Mouse (Mus musculus) testis, adult 2 months (tissue): ENCODE measurements around the gene Nln. TPM values are rescaled to one million over a fixed set of nuclear protein-coding genes. Genes with fewer than 3 reads are reported as not detected.

Source experiments
- H3K27ac ChIP-seq: fragments of 200-500 bp; 2 replicates; pipeline ENCODE4 v1.5.1; 2012; ENCODE audit warnings: low read depth, low read length; ENCODE audit not compliant: control insufficient read depth, insufficient read depth
- H3K27me3 ChIP-seq: fragments of 200-500 bp; 2 replicates; pipeline ENCODE4 v1.6.1; 2012; ENCODE audit warnings: mild to moderate bottlenecking, low read length, moderate library complexity; ENCODE audit not compliant: control insufficient read depth, insufficient read depth
- H3K36me3 ChIP-seq: fragments of 200-500 bp; 2 replicates; pipeline ENCODE4 v1.6.1; 2012; ENCODE audit warnings: mild to moderate bottlenecking, low read length; ENCODE audit not compliant: control insufficient read depth, insufficient read depth
- H3K4me1 ChIP-seq: fragments of 200-500 bp; 2 replicates; pipeline ENCODE4 v1.6.1; 2012; ENCODE audit warnings: low read length; ENCODE audit not compliant: control insufficient read depth, insufficient read depth
- H3K4me3 ChIP-seq: fragments of 200-500 bp; 2 replicates; pipeline ENCODE4 v1.5.1; 2012; ENCODE audit warnings: low read depth, mild to moderate bottlenecking, low read length, moderate library complexity, mixed read lengths; ENCODE audit not compliant: control insufficient read depth
- CTCF ChIP-seq: fragments of 200-500 bp; IDR thresholded peaks from 2 replicates; pipeline ENCODE4 v1.5.1; 2012; ENCODE audit warnings: low read depth, mild to moderate bottlenecking, inconsistent platforms, low read length, moderate library complexity; ENCODE audit not compliant: control insufficient read depth, insufficient read depth, insufficient replicate concordance
- POLR2A ChIP-seq: fragments of 200-500 bp; IDR thresholded peaks from 2 replicates; pipeline ENCODE4 v1.6.1; 2012; ENCODE audit warnings: low read depth, mild to moderate bottlenecking, inconsistent platforms, low read length, moderate library complexity; ENCODE audit not compliant: control insufficient read depth
- polyA plus RNA-seq: library from polyadenylated mRNA; depleted of rRNA; stranded (reverse); fragments of >200 nt; gene quantifications from 2 replicates; pipeline ENCODE4 v1.2.3, GENCODE M21; 2012

Nln gene
- polyA plus RNA-seq, 1 experiment: 5.1 TPM

DNA sequence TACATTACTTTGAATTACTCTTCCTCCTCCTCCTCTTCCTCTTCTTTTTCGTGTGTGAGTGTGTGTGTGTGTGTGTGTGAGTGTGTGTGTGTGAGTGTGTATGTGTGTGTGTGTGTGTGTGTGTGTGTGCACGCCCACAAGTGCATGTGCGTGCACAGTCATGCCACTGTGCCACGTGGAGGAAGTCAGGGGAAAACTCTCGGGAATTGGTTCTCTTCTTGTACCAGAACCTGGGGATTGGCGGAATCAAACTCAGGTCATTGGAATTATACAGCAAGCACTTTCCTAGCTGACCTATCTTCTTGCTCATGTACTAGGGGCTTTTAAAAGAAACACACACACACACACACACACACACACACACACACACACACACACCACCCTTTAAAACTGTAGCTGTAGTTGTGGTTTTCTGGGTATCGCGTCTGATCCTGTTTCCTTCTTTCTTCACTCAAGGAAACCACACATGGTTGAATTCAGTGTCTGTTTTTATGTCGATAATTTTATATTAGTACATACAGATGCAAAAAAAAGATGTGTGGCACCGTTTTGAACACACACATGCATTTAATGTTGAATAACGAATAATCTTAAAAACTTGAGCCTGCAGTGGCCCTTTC is 97.1 kb downstream of the Nln start:
- TF ChIP-seq CTCF (no peak), POLR2A (no peak)

DNA sequence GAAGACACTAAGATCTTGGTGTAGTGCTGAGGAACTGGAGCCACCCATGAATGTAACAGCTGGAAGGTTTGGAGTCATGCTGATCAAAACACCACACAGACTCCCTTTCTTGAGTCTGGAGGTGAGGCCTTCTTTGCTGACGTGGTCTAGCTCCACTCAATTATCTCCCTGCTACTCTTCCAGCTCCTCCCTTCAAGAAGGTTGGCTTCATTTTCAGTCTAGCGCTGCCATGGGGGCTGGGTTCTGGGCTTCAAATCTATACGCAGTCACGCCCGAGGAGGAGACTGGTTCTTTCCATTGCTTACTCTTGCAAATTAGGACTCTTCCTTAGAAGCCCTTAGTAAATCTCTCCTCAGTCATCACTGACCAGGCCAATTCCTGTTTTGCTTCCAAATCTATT is 98.1 kb downstream of the Nln start:
- H3K27me3 ChIP-seq: no peaks in the 10 kb centered on the region
- H3K4me3 ChIP-seq: no peak overlapping the region
- H3K4me1 ChIP-seq: peaks cover 2% of the 10 kb centered on the region; the same call in 1 of the 2 replicates
- H3K27ac ChIP-seq: no peak overlapping the region
- TF ChIP-seq POLR2A: no peak
- TF ChIP-seq CTCF: no peak
- no peaks in the 10 kb centered on the region for H3K36me3 ChIP-seq

More for the DNA sequence above, 97.1 kb downstream of the Nln start:
- Histone ChIP-seq H3K4me1 (peaks cover 2% of the 10 kb centered on the region; the same call in 1 of the 2 replicates), H3K4me3 (no peak overlapping the region), H3K36me3 (no peaks in the 10 kb centered on the region), H3K27me3 (no peaks in the 10 kb centered on the region), H3K27ac (no peak overlapping the region)

DNA sequence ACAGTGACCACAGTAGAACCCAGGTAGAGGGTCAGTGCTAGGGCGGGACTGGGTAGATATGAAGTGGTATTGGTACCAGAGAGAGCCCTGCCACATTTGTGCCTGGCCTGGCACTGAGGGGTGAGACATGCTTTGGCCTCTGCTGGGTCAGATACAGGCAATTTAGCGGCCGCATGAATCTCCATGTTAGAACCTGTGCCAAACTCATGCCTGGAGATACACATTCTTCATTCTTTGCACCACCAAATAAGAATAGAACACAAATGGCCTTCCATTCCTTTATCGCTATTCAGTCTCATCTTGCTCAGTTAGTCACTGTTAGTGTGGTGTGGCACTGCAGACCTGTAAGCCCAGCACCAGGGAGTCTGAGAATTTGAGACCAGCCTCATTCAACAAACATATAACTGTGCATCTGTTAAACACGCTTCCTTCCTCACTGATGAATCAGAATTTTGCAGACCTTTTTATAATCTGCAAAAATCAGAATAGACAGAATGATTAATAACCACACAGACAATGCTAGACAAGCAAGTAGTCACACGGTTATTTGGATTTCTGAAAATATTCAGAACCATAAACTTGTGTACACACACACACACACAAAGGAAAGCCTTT is 104.1 kb downstream of the Nln start:
- Histone ChIP-seq H3K36me3 (no peaks in the 10 kb centered on the region), H3K4me1 (no peaks in the 10 kb centered on the region), H3K27ac (no peak overlapping the region), H3K27me3 (no peaks in the 10 kb centered on the region), H3K4me3 (no peak overlapping the region)
- TF ChIP-seq POLR2A: no peak

DNA sequence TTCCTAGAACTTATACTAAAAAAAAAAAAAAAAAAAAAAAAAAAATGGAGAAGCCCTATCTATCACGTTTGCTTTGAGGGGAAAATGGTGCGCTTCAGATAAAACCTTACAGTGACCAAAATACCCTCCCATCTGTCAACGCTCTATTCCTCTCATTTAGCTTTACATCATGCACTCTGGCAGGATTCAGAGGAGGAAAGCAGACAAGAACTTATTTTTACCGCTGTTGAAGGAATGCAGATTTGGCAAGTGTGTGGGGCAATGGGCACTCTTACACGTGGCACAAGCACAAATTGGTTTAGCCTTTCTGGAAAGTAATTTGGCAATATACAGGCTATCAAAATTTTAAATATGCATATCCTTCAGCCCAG is 115.3 kb downstream of the Nln start:
- no peaks in the 10 kb centered on the region for H3K36me3 ChIP-seq
- no peak overlapping the region for H3K27ac ChIP-seq
- H3K4me1 ChIP-seq: no peaks in the 10 kb centered on the region
- H3K4me3 ChIP-seq: no peak overlapping the region
- H3K27me3 ChIP-seq: no peaks in the 10 kb centered on the region
- no peak for TF ChIP-seq POLR2A
- TF ChIP-seq CTCF: no peak

DNA sequence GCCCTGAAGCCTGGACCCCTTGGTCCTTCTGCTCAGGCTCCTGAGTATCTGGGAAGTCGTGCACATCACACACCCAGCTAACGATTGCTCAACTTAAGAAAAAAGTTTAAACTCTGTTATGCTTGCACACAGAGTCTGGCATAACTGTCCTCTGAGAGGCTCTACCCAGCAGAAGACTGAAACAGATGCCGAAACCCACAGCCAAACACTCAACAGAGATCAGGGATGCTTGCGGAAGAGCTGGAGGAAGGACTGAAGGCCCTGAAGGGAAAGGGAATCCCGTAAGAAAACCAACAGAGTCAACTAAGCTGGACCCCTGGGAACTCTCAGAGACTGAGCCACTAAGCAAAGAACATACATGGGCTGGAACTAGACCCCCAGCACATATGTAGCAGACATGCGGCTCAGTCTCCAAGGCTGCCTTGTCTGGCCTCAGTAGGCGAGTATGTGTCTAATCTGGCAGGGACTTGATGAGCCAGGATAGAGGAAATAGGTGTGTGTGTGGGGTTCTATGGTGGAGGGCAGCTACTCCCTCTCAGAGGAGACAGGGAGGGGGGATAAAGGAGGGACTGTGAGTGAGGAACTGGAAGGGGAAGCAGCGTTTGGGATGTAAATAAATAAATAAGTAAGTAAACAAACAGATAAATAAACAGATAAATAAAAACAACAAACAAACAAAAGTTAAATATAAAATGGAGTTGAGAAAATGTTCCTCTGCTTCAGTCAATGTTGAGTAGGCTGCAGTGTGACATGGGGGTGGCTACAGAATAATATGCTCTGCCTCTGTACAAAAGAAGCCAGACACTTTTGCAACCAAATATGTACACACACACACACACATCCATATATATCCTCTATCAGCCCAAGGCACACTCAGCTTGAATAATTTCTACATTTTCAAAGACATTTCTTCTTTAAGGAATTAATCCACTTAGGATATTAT is 116.0 kb downstream of the Nln start:
- H3K4me1 ChIP-seq: no peaks in the 10 kb centered on the region
- H3K27ac ChIP-seq: no peak overlapping the region
- TF ChIP-seq POLR2A (no peak), CTCF (no peak)
- H3K4me3 ChIP-seq: no peak overlapping the region
- no peaks in the 10 kb centered on the region for H3K36me3 ChIP-seq
- H3K27me3 ChIP-seq: no peaks in the 10 kb centered on the region

DNA sequence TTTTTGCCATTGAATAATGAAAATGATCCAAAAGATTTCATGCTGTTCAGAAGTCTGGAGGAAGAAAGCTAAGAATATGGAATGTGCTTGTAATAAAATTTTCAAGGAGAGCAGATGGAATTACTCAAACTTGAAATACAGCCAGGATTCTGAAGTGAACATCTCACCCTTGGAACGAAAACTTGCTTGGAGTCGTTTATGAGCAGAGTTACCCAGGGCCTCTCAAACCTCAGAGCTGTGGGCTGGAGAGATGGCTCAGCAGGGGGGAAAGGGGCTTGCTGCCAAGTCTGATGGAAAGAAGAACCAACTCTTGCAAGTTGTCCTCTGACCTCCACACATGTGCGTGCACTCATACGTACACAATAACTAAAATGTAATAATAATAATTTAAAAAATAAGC is 122.8 kb downstream of the Nln start:
- H3K27ac ChIP-seq: no peak overlapping the region
- H3K27me3 ChIP-seq: no peaks in the 10 kb centered on the region
- H3K36me3 ChIP-seq: no peaks in the 10 kb centered on the region
- H3K4me3 ChIP-seq: no peak overlapping the region
- no peak for TF ChIP-seq CTCF
- TF ChIP-seq POLR2A: no peak
- peaks cover 7% of the 10 kb centered on the region for H3K4me1 ChIP-seq

DNA sequence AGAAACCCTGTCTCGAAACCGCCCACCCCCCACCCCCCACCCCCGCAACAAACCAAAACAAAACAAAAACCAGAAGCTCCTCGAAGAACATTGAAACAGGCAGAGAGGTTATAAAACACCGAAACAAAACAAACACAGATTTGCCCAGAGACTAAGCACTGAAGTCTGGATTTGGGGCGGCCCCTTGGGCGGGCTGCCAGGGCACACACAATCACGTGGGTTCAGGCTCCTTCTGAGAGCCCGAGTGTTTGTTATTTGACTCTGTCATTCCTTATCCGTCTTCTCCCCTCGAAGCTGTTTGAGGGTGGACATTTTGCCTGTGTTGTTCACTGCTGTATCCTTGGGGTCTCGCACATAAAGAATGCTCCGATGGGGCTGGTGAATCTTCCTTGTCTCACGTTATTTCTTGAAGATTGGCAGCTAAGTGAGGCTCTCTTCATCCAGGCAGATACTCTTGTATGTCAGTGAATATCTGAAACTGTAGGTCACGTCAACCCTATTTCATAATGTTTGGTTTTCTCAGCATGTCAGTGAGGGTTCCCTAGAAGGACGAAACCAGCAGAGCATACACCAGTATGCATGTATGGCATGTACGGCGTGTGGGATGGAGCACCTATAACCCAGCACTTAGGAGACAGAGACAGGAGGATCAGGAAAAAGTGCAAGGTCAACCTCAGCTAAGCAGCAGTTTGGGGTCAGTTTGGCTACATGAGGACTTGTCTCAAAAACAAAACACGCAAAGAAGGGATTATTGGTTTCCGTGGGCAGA is 123.7 kb downstream of the Nln start:
- no peak for TF ChIP-seq POLR2A
- Histone ChIP-seq H3K36me3 (no peaks in the 10 kb centered on the region), H3K27me3 (no peaks in the 10 kb centered on the region), H3K4me3 (no peak overlapping the region; the same call in 1 of the 2 replicates), H3K27ac (peak overlapping the region; percentile 28; the same call in 1 of the 2 replicates), H3K4me1 (peaks cover 7% of the 10 kb centered on the region)
